Mouse (Mus musculus) myocyte (in vitro differentiated cells): ENCODE results near the gene Tfpi2.

Source experiments
- CEBPB ChIP-seq: IDR thresholded peaks from 2 replicates; pipeline ENCODE4 v1.6.1; 2011; ENCODE audit warnings: mild to moderate bottlenecking, moderate library complexity; ENCODE audit not compliant: poor library complexity, insufficient read depth, severe bottlenecking
- E2F4 ChIP-seq: IDR thresholded peaks from one replicate; pipeline ENCODE4 v1.6.1; 2011; ENCODE audit warnings: mild to moderate bottlenecking, control low read depth, moderate library complexity; ENCODE audit not compliant: insufficient read depth
- MYOD1 ChIP-seq, 3 experiments: IDR thresholded peaks; one replicate each; pipeline ENCODE4 v1.6.1; 2011; ENCODE audit warnings: control low read depth in 2 of 3, low read depth in 2 of 3, mild to moderate bottlenecking in 2 of 3, moderate library complexity in 1 of 3; ENCODE audit not compliant: insufficient read length in 2 of 3, control insufficient read depth in 1 of 3
- POLR2A ChIP-seq: IDR thresholded peaks from one replicate; pipeline ENCODE4 v1.6.1; 2011; ENCODE audit warnings: low read depth, mild to moderate bottlenecking, control low read depth, moderate library complexity; ENCODE audit not compliant: insufficient read length

DNA sequence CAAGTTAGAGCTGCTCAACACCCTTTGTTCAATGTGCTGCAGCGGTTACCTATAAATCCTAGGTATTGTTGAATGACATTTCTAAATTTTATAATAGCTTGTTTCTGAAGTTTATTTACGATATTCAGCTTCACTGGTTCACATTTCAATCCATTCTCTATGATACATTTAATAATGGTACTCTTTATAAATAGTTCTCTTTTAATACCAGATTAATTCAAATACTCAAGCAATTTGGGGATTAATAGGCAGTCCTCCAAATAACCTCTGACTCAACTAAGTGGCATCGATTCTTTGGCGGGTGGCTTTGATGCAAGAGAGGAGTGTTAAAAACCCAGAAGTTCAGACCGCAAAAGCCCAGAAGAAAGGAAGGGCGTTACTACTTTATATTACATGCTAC is 4.8 kb upstream of the Tfpi2 start, which contains the start of gene Gngt1:
- TF ChIP-seq E2F4, result no peak
- TF ChIP-seq POLR2A, result no peak
- no peak for TF ChIP-seq CEBPB
- TF ChIP-seq MYOD1 (IDR thresholded peaks at IDR 0.05; ENCODE audit: control insufficient read depth in 1 of 3, insufficient read length in 2 of 3, low read depth in 2 of 3), result no peak
